Mouse (Mus musculus) olfactory bulb, adult 2 months (tissue): ENCODE measurements around the gene Ehd4.

Experiments
- CTCF ChIP-seq: fragments of 200-500 bp; IDR thresholded peaks from 2 replicates; pipeline ENCODE4 v1.5.1; 2012; ENCODE audit warnings: low read depth, mild to moderate bottlenecking, low read length, moderate library complexity; ENCODE audit not compliant: insufficient read depth
- POLR2A ChIP-seq: fragments of 200-500 bp; IDR thresholded peaks from 2 replicates; pipeline ENCODE4 v1.6.1; 2012; ENCODE audit warnings: mild to moderate bottlenecking, low read depth, low read length, moderate library complexity; ENCODE audit not compliant: insufficient read depth

GRCm38 (mm10) chr2:120064639-120065038, 89.8 kb downstream of the Ehd4 start:
- no peak for TF ChIP-seq POLR2A
- TF ChIP-seq CTCF = no peak
